25 mouse cellular contexts compared by ENCODE assay signal in the genomic region with DNA sequence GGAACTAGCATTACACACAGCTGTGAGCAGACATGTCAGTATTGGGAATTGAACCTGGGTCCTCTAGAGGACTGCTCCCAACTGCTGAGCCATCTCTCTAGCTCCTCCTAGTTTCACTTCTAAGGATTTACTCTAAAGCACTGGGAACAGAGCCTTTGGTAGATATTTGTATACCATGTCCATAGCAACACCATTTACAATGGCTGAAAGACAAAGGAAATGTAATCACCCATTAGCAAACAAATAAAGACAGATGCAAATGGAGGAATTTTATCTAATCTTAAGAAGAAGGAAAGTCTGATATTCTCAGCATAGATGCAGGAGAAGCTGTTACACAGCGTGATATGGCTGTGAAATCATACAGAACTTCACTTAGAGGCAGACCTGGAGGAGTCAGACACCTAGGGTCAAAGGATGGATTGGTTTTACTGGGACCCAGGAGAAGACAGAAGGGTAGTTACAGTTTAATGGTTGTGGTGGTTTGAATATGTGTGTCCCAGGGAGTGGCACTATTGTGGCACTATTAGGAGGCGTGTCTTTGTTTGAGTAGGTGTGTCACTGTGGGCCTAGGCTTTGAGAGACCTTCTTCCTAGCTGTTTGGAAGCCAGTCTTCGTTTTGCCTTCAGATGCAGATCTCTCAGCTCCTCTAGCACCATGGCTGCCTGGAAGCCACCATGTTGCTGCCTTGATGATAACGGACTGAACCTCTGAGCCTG. TPM values are rescaled to one million over a fixed set of nuclear protein-coding genes. Genes with fewer than 3 reads are reported as not detected.
"Had no signal": no experiment of that assay in that cellular context is flagged by ENCODE, and none has a peak within 500 bp of the region (broad histone marks: within the 10 kb centered on the region; RNA-seq: fewer than 3 reads in every experiment).

No protein-coding gene starts in this region.

- H3K4me2 ChIP-seq: limb, embryonic 13.5 days; liver, embryonic 12.5 days; liver, embryonic 15.5 days; lung, embryonic 15.5 days; midbrain, embryonic 13.5 days; neural tube, embryonic 13.5 days had no signal

- H3K4me1 ChIP-seq: limb, embryonic 10.5 days; limb, embryonic 13.5 days; liver, embryonic 12.5 days; liver, embryonic 15.5 days; lung, embryonic 15.5 days; megakaryocyte, embryonic 14.5 days; midbrain, embryonic 10.5 days; midbrain, embryonic 13.5 days; neural tube, embryonic 13.5 days had no signal

- ATAC-seq: liver, embryonic 12.5 days; midbrain, embryonic 13.5 days; midbrain, embryonic 16.5 days had no signal

- H3K9ac ChIP-seq: limb, embryonic 13.5 days; liver, embryonic 12.5 days; liver, embryonic 15.5 days; lung, embryonic 15.5 days; midbrain, embryonic 13.5 days; neural tube, embryonic 13.5 days had no signal

- H3K9me3 ChIP-seq: limb, embryonic 10.5 days; limb, embryonic 13.5 days; liver, embryonic 12.5 days; liver, embryonic 15.5 days; lung, embryonic 15.5 days; midbrain, embryonic 10.5 days; midbrain, embryonic 13.5 days; neural tube, embryonic 13.5 days had no signal

- H3K4me3 ChIP-seq: limb, embryonic 10.5 days; limb, embryonic 13.5 days; liver, embryonic 12.5 days; liver, embryonic 15.5 days; lung, embryonic 15.5 days; megakaryocyte, embryonic 14.5 days; midbrain, embryonic 10.5 days; midbrain, embryonic 13.5 days; myocyte; neural tube, embryonic 13.5 days had no signal

- H3K27ac ChIP-seq: limb, embryonic 10.5 days; limb, embryonic 13.5 days; liver, embryonic 12.5 days; liver, embryonic 15.5 days; lung, embryonic 15.5 days; midbrain, embryonic 10.5 days; midbrain, embryonic 13.5 days; neural tube, embryonic 13.5 days had no signal

- DNase-seq: kidney, postnatal 14 days; kidney, postnatal 4 days; liver; lung, adult 18-20 months; lung, postnatal 10 days; lung, postnatal 36 days; retina, postnatal 1 day; right cerebral cortex, postnatal 25 days; spleen, adult 18-20 months; thymus, adult 2 months; thymus, postnatal 14 days; thymus, postnatal 4 days had no signal

- H3K27me3 ChIP-seq: limb, embryonic 13.5 days; liver, embryonic 12.5 days; liver, embryonic 15.5 days; lung, embryonic 15.5 days; megakaryocyte, embryonic 14.5 days; midbrain, embryonic 13.5 days; neural tube, embryonic 13.5 days had no signal

- H3K36me3 ChIP-seq: limb, embryonic 10.5 days; limb, embryonic 13.5 days; liver, embryonic 12.5 days; liver, embryonic 15.5 days; lung, embryonic 15.5 days; midbrain, embryonic 10.5 days; midbrain, embryonic 13.5 days; neural tube, embryonic 13.5 days had no signal

RNA-seq across cellular contexts. Expression of gene 1700024P04Rik, which starts 7.1 kb away (rescaled TPM):
- polyA plus RNA-seq: kidney, embryonic 16.5 days; limb, embryonic 10.5 days; limb, embryonic 13.5 days; liver, embryonic 12.5 days; liver, embryonic 15.5 days; lung, embryonic 15.5 days; midbrain, embryonic 10.5 days; midbrain, embryonic 13.5 days; midbrain, embryonic 16.5 days; myocyte; neural tube, embryonic 13.5 days; stomach, embryonic 16.5 days had no signal
